Mouse (Mus musculus): ENCODE results near the gene Knl1.

DNA sequence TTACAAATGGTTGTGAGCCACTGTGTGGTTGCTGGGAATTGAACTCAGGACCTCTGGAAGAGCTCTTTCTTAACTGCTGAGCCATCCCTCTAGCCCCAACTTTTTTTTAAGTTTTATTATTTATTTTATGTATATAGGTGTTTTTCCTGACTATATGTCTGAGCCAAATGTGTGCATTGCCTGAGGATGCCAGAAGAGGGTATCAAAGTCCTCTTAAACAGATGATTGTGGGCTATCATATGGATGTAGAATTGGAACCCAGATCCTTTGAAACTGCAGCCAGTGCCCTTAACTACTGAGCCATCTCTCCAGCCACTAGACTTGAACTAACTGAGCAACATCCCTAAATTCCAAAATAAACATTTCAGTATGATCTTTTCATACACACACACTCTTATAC lies 54.6 kb downstream of the Knl1 start:
- TF ChIP-seq CHD2 (IDR thresholded peaks at IDR 0.05; ENCODE audit: low read depth, low read length) = no peak
- TF ChIP-seq ZNF384 (IDR thresholded peaks at IDR 0.05; ENCODE audit: low read depth, low read length) = no peak
- TF ChIP-seq MAFK (IDR thresholded peaks at IDR 0.05; ENCODE audit: insufficient read depth, low read depth, low read length) = no peak
- TF ChIP-seq ZC3H11A (IDR thresholded peaks at IDR 0.05; ENCODE audit: borderline replicate concordance, low read depth, low read length) = no peak
- no peak for TF ChIP-seq HCFC1 (IDR thresholded peaks at IDR 0.05; ENCODE audit: borderline replicate concordance, insufficient read depth, low read length)

All from ES-E14 (cell line).